Mouse (Mus musculus): ENCODE measurements at regions not wholly inside any gene's neighbourhood (a gene's known extent, or its start where the extent isn't known, plus 50 kb on each side); places are given as distances from the start of the nearest gene placed in this dataset.

DNA sequence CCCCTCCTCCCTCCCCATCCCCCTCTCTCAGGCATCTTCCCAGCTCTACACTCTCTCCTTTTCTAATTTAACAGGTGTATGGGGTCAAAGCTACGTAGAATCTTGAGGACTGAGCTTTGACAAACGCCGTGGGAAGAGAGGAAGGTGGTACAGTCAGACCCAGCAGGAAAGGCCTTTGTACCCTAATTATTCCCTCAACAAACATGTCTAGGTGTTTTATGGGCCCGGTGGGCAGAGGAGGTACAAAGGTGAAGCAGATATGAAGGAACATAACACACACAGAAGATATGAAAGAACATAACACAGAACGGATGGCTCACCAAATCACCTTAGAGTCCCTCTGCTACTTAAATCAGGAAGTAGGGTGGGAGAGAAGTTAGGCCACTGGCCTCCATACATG lies 128.3 kb downstream of the Sox9 start:
- Histone ChIP-seq H3K27me3 (ENCODE audit: control insufficient read depth, insufficient read depth, low read length) (no peaks in the 10 kb centered on the region), H3K4me2 (replicated peaks; ENCODE audit: low read depth, low read length) (no peak overlapping the region), H3K4me3 (ENCODE audit: low read depth, low read length) (no peak overlapping the region), H3K27ac (ENCODE audit: low read length) (no peak overlapping the region), H3K9me3 (ENCODE audit: control insufficient read depth, low read depth, low read length) (no peaks in the 10 kb centered on the region), H3K9ac (replicated peaks; ENCODE audit: low read depth, low read length) (no peak overlapping the region), H3K4me1 (ENCODE audit: control insufficient read depth, insufficient read depth, low read length) (no peaks in the 10 kb centered on the region), H3K36me3 (ENCODE audit: control insufficient read depth, insufficient read depth, low read length) (no peaks in the 10 kb centered on the region)
- 60% methylated on average over 5 of the region's 5 CpGs for WGBS
- ATAC-seq (ENCODE audit: insufficient number of reproducible peaks, insufficient read depth, low FRiP score, low read depth), result no peak

DNA sequence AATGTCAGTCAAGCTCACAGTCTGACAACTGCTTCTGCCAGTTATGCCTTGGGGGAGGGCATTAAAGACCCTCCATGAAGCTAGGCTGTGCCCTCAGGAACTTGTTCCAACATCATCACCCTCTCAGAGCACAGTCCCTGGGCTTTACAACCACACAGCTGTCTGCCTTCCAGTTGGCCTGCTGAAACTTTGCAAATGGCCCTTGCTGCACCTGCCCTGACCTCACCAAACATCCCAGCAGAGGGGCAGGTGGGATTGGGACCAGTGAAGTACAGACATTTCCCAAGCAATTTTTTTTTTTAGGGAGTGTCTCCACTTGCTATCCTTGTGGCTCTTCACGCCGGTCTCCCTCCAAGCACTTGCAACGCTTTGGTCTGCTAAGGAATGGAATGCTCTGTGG lies 130.9 kb downstream of the Sox9 start:
- no peak for ATAC-seq (ENCODE audit: insufficient number of reproducible peaks, insufficient read depth, low FRiP score, low read depth)
- Histone ChIP-seq H3K27ac (ENCODE audit: low read length) (no peak overlapping the region), H3K9ac (replicated peaks; ENCODE audit: low read depth, low read length) (no peak overlapping the region), H3K9me3 (ENCODE audit: control insufficient read depth, low read depth, low read length) (no peaks in the 10 kb centered on the region), H3K4me2 (replicated peaks; ENCODE audit: low read depth, low read length) (no peak overlapping the region), H3K4me1 (ENCODE audit: control insufficient read depth, insufficient read depth, low read length) (no peaks in the 10 kb centered on the region), H3K27me3 (ENCODE audit: control insufficient read depth, insufficient read depth, low read length) (no peaks in the 10 kb centered on the region), H3K36me3 (ENCODE audit: control insufficient read depth, insufficient read depth, low read length) (no peaks in the 10 kb centered on the region), H3K4me3 (ENCODE audit: low read depth, low read length) (no peak overlapping the region)
- WGBS, result 47% methylated on average over 3 of the region's 3 CpGs

DNA sequence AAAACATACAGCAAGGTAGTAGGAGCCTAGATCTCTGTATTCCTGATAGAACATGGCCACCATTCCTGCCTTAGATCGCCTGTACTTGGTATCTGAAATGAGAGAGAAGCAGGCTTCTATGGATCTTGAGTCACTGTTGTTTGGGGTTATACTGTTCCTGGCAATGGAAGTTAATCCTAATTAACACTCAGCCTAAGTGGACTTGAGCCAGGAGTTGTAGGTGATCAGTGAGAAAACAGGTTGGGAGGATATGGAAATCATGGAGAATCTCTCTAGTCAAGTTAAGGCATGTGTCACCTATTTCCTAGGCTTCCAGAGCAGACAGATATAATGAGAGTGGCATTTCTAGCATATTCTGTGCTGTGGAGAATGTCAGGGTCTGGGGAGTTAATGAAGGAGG lies 134.9 kb downstream of the Sox9 start:
- H3K27ac ChIP-seq (ENCODE audit: low read length), result no peak overlapping the region
- no peak for ATAC-seq (ENCODE audit: insufficient number of reproducible peaks, insufficient read depth, low FRiP score, low read depth)
- H3K4me1 ChIP-seq (ENCODE audit: control insufficient read depth, insufficient read depth, low read length), result no peaks in the 10 kb centered on the region
- H3K9ac ChIP-seq (replicated peaks; ENCODE audit: low read depth, low read length), result no peak overlapping the region
- H3K27me3 ChIP-seq (ENCODE audit: control insufficient read depth, insufficient read depth, low read length), result no peaks in the 10 kb centered on the region
- no peaks in the 10 kb centered on the region for H3K9me3 ChIP-seq (ENCODE audit: control insufficient read depth, low read depth, low read length)
- H3K4me3 ChIP-seq (ENCODE audit: low read depth, low read length), result no peak overlapping the region
- H3K36me3 ChIP-seq (ENCODE audit: control insufficient read depth, insufficient read depth, low read length), result no peaks in the 10 kb centered on the region
- 93% methylated on average over 1 of the region's 1 CpGs for WGBS
- H3K4me2 ChIP-seq (replicated peaks; ENCODE audit: low read depth, low read length), result no peak overlapping the region

DNA sequence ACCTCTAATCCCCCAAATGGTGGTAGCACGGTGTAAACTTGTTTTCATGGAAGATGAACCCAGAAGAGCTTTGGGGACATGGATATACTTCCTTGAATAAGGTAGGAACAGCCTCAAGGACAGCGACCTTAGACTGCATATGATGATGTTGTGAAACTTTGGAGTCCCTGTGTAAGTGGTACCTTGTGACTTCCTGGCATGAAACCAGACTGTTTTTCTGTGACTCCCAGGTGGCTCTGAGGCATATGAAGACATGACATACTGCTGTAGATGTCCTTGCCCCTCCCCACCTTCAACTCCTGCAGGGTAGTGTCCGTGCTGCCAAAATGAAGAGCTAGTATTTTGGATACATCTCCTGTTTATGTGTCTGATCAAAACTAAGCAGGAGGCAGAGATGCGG lies 138.1 kb downstream of the Sox9 start:
- H3K9ac ChIP-seq (replicated peaks; ENCODE audit: low read depth, low read length), result no peak overlapping the region
- no peaks in the 10 kb centered on the region; the same call in 1 of the 2 replicates for H3K4me1 ChIP-seq (ENCODE audit: control insufficient read depth, insufficient read depth, low read length)
- no peaks in the 10 kb centered on the region for H3K27me3 ChIP-seq (ENCODE audit: control insufficient read depth, insufficient read depth, low read length)
- no peaks in the 10 kb centered on the region for H3K36me3 ChIP-seq (ENCODE audit: control insufficient read depth, insufficient read depth, low read length)
- no peak overlapping the region for H3K4me3 ChIP-seq (ENCODE audit: low read depth, low read length)
- H3K4me2 ChIP-seq (replicated peaks; ENCODE audit: low read depth, low read length), result no peak overlapping the region
- 79% methylated on average over 4 of the region's 4 CpGs for WGBS
- ATAC-seq (ENCODE audit: insufficient number of reproducible peaks, insufficient read depth, low FRiP score, low read depth), result no peak
- no peaks in the 10 kb centered on the region for H3K9me3 ChIP-seq (ENCODE audit: control insufficient read depth, low read depth, low read length)
- H3K27ac ChIP-seq (ENCODE audit: low read length), result no peak overlapping the region

DNA sequence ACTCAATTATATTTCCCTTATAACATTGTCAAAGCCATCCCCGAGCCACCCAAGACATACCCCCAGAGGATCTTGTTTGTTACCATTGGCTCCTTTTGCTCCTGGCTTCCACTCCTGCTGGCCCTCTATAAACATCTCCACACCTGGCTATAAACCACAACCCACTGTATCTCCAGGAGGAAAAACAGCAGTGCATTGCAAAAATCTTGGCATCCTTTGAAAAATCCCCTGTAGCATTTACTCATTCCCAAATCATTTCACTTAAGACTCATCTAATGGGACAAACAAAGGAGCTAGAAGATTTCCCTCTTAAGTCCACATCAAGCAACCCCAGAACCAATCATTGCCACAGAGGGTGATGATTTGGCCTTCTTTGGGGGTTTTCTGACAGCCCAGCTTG lies 142.6 kb downstream of the Sox9 start:
- Histone ChIP-seq H3K4me3 (ENCODE audit: low read depth, low read length) (no peak overlapping the region), H3K4me1 (ENCODE audit: control insufficient read depth, insufficient read depth, low read length) (no peaks in the 10 kb centered on the region; the same call in 1 of the 2 replicates), H3K36me3 (ENCODE audit: control insufficient read depth, insufficient read depth, low read length) (no peaks in the 10 kb centered on the region), H3K4me2 (replicated peaks; ENCODE audit: low read depth, low read length) (no peak overlapping the region), H3K27me3 (ENCODE audit: control insufficient read depth, insufficient read depth, low read length) (no peaks in the 10 kb centered on the region), H3K9ac (replicated peaks; ENCODE audit: low read depth, low read length) (no peak overlapping the region), H3K27ac (ENCODE audit: low read length) (no peak overlapping the region), H3K9me3 (ENCODE audit: control insufficient read depth, low read depth, low read length) (no peaks in the 10 kb centered on the region)
- ATAC-seq (ENCODE audit: insufficient number of reproducible peaks, insufficient read depth, low FRiP score, low read depth), result no peak
- 54% methylated on average over 1 of the region's 1 CpGs for WGBS

DNA sequence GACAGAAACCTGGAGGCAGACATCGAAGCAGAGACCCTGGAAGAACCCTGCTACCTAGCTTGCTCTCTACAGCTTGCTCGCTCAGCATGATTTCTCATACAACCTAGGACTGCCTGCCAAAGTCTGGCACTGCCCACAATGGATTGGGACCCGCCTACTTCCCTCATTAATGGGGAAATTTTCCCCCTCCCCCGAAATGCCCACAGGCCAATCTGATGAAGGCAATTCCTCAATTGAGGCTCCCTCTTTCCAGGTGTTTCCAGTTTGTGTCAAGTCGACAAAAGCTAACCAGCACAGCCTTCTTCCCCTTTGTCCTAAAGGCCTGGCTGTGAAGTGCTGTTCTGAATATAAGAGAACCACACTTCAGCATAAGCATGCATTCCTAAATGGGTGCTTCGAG lies 143.1 kb downstream of the Sox9 start:
- no peaks in the 10 kb centered on the region for H3K36me3 ChIP-seq (ENCODE audit: control insufficient read depth, insufficient read depth, low read length)
- WGBS, result 60% methylated on average over 6 of the region's 6 CpGs
- H3K4me2 ChIP-seq (replicated peaks; ENCODE audit: low read depth, low read length), result no peak overlapping the region
- ATAC-seq (ENCODE audit: insufficient number of reproducible peaks, insufficient read depth, low FRiP score, low read depth), result no peak
- H3K27me3 ChIP-seq (ENCODE audit: control insufficient read depth, insufficient read depth, low read length), result no peaks in the 10 kb centered on the region
- H3K4me1 ChIP-seq (ENCODE audit: control insufficient read depth, insufficient read depth, low read length), result no peaks in the 10 kb centered on the region; the same call in none of the 2 replicates
- no peak overlapping the region for H3K9ac ChIP-seq (replicated peaks; ENCODE audit: low read depth, low read length)
- no peaks in the 10 kb centered on the region for H3K9me3 ChIP-seq (ENCODE audit: control insufficient read depth, low read depth, low read length)
- no peak overlapping the region for H3K27ac ChIP-seq (ENCODE audit: low read length)
- H3K4me3 ChIP-seq (ENCODE audit: low read depth, low read length), result no peak overlapping the region

DNA sequence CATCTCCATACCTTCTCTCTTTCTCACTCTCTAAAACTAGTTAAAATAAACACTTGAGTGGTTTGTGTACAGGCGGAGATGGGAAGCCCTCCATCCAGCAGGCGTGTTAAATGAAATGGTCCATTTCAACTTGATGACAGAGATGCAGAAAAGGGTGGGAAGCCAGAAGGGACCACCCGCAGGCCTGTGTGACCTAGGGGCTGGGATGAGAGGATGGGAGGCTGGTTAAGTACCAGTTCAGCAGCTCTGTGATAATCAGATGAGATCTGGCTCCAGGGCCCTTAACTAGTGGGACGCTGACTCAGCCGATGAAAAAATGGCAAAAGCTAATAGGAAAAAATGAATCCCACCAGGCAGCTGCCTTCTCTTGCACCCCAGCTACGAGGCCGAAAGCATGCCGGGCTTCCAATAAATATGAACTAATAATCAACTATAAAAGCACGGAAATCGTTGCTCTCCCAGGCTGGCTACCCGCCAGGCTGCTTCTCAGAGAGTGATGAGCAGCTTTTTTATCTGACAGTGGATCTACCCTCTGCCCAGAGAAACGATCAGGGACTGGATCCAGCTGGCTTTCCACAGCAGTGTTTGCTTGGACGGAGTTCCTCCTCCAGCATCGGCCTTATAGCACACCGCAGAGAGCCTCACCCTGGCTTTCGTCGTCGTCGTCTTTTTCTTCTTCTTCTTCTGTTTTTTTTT lies 144.5 kb downstream of the Sox9 start:
- no peaks in the 10 kb centered on the region for H3K36me3 ChIP-seq (ENCODE audit: control insufficient read depth, insufficient read depth, low read length)
- H3K27me3 ChIP-seq (ENCODE audit: control insufficient read depth, insufficient read depth, low read length), result no peaks in the 10 kb centered on the region
- no peak overlapping the region for H3K4me2 ChIP-seq (replicated peaks; ENCODE audit: low read depth, low read length)
- no peak overlapping the region for H3K4me3 ChIP-seq (ENCODE audit: low read depth, low read length)
- H3K9ac ChIP-seq (replicated peaks; ENCODE audit: low read depth, low read length), result no peak overlapping the region
- peak; percentile 46; the same call in 1 of the 2 replicates for ATAC-seq (ENCODE audit: insufficient number of reproducible peaks, insufficient read depth, low FRiP score, low read depth)
- no peaks in the 10 kb centered on the region; the same call in none of the 2 replicates for H3K4me1 ChIP-seq (ENCODE audit: control insufficient read depth, insufficient read depth, low read length)
- H3K27ac ChIP-seq (ENCODE audit: low read length), result peak overlapping the region; percentile 52; the same call in 1 of the 2 replicates
- 39% methylated on average over 19 of the region's 19 CpGs for WGBS
- H3K9me3 ChIP-seq (ENCODE audit: control insufficient read depth, low read depth, low read length), result no peaks in the 10 kb centered on the region

DNA sequence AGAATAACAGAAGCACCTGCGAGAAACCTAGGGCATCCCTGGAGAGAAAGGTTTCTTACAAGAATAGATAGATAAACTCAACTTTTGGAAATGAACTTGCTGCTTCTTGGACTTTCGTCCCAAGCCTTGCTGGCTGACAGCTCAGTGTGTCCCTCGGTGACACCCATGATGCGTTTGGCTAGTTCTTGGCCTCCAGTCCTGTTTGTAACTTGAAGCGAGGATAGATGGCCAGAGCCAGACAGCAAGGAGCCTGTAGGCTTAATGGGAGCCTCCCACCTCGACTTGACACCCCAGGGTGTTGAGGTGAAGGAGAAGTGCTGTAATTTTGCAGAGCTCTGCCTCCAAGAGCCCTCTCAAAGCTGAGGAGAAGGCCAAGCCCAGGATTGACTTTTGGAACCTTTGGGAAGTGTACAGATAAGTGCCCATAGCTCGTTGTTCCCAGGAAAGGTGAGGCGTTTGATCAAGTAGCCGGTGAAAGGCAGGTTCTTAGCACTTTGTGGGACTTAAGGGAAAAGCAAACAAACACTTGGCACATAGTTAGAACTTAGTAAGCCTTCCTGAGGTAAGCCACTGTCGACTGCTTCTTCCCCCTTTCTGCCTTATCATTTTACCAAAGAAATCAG lies 148.3 kb downstream of the Sox9 start:
- H3K27me3 ChIP-seq (ENCODE audit: control insufficient read depth, insufficient read depth, low read length), result no peaks in the 10 kb centered on the region
- WGBS, result 58% methylated on average over 10 of the region's 10 CpGs
- no peak for ATAC-seq (ENCODE audit: insufficient number of reproducible peaks, insufficient read depth, low FRiP score, low read depth)

More for the DNA sequence above, 148.3 kb downstream of the Sox9 start:
- Histone ChIP-seq H3K4me1 (ENCODE audit: control insufficient read depth, insufficient read depth, low read length) (no peaks in the 10 kb centered on the region; the same call in none of the 2 replicates), H3K27ac (ENCODE audit: low read length) (no peak overlapping the region), H3K4me3 (ENCODE audit: low read depth, low read length) (no peak overlapping the region), H3K9ac (replicated peaks; ENCODE audit: low read depth, low read length) (no peak overlapping the region), H3K36me3 (ENCODE audit: control insufficient read depth, insufficient read depth, low read length) (no peaks in the 10 kb centered on the region), H3K9me3 (ENCODE audit: control insufficient read depth, low read depth, low read length) (no peaks in the 10 kb centered on the region), H3K4me2 (replicated peaks; ENCODE audit: low read depth, low read length) (no peak overlapping the region)
